Mouse (Mus musculus) frontal cortex, postnatal 36 days (tissue): Measurements from ENCODE around the gene Plcxd1.
"Not testable (repeated sequence)": the region's sequence is repeated elsewhere in the genome, so short reads cannot be mapped to it uniquely, and the experiment has no call there.

ENCODE experiments used
- DNase-seq, 2 experiments: peaks; one replicate each; pipeline ENCODE4 v3.0.0; 2022; ENCODE audit warnings: low spot score in 2 of 2

Gene Plcxd1

DNA sequence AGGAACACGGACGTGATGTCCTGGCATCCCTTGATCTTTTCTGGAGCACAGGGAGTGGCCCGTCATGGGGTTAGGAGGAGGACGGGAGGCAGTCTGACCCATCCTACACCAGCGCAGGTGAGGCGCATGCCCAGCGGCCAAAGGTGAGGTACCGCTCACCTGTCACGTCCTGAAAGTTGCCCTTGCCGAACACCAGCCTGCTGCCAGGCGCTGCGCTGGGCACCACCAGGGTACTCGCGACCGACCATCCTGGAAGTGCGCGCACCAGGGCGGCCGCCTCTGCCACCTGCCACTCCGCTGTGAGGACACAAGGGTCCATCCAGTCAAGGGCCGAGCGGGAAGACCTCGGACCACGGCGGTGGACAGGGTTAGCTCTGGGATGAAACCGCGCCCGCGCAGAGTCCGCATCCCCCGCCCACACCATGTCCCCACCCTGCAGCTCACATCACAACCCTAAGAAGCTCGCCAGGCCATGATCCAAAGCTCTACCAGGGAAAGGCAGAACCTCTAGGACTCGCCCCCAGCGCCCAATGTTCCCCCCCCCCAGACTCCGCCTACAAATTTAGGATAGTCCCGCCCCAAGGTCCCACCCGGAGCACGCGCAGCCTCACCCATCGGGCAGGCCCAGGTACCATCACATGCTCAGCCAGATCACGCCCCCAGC is 7.3 kb downstream of the Plcxd1 start:
- peak in 1 of 2 experiments; percentile 44 for DNase-seq

DNA sequence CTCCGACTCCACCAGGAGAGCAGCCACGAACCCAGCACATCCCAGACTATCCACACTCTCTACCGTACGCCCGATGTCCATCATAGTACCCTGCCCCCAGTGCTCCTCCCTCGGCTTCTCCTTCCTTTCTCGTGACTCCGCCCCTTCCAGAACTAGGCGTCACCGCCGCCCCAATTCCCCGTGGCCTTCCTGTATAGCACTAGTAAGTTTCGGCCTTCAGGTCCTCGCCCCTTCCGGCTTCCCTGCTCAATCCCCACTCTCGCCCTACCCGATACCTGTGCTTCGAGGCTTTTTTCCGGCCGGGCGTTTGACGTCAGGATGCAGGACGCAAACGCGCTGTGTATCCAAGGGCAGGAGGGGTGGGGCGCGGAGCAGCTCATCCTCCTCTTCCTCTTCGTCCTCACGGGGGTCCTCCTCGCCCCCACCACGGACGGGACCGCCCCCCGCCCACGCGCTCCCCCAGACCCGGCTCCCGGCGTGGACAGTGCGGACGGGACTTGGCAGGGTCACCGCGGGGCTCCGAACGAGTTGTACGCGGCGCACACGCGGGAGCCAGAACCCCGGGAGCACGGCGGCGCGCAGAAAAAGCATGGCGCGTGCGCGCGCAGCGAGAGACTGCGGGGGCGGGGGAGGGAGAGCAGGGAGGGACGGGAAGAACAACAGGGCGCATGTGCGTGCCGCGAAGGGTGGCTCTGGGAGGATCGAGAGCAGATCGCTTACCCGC is 8.0 kb downstream of the Plcxd1 start, which contains the start of gene Gtpbp6:
Gene Gtpbp6, minus strand, starts transcription at position 617 of the 724 bp plus-strand sequence.
- DNase-seq = peak; percentile 93 to 94

DNA sequence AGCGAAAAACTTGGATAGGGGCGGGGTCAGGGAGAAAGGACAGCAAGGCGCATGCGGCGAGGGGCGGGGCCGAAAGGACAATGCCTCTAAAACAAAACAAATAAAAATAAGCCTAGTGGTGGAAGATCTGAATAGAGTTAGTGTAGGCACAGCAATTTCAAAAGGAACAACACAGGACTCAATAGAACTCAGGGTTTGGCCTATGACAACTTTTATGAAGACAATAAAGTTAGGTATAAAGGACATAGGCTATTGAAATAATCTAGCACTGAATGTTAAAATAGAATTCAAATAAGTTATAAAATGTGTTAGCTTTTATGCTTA is 8.5 kb downstream of the Plcxd1 start:
- no peak for DNase-seq

DNA sequence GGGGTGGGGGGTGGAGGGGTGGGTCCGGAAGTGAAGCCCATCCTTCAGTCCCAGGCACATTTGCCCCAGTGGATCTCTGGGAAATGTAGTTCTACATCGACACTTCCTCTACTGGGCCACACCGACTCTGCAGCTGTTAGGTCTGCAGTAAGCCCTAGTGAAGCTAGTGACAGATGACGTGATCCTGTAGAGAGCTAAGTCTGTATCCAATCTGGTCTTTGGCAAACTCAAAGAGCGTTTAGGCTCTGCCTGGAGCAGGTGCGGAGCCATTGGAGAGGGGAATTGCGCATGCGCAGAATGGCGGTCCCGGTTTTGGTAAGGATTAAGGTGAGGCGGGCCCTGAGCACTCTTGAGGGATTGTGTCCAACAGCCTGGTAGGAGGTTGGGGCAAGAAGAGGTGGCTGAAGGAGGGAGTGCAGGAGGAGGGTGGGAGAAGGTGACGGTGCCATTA is 10.2 kb downstream of the Plcxd1 start, which contains the start of gene Zfp605:
Gene Zfp605, plus strand, starts transcription at position 102 of the 451 bp plus-strand sequence.
- DNase-seq = peak; percentile 94 to 95

DNA sequence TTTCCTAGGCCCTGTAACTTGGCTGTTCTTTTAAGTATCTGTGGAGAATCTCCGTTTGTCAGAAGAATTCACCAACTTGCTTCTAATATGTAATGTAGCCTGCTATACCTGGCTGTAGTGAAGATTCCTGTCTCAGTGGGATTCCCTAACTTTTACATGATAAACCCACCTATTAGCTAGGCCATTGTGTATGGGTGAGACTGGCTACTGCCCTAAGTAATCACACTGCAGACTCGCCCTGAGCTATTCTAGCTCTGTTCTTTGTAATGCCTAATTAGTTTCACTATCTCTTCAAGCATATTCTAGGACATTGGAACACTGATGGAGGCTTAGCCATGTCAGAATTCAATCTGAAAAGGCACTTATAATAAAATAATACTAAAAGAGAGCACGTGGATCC is 22.6 kb downstream of the Plcxd1 start:
- DNase-seq = not testable (repeated sequence)

DNA sequence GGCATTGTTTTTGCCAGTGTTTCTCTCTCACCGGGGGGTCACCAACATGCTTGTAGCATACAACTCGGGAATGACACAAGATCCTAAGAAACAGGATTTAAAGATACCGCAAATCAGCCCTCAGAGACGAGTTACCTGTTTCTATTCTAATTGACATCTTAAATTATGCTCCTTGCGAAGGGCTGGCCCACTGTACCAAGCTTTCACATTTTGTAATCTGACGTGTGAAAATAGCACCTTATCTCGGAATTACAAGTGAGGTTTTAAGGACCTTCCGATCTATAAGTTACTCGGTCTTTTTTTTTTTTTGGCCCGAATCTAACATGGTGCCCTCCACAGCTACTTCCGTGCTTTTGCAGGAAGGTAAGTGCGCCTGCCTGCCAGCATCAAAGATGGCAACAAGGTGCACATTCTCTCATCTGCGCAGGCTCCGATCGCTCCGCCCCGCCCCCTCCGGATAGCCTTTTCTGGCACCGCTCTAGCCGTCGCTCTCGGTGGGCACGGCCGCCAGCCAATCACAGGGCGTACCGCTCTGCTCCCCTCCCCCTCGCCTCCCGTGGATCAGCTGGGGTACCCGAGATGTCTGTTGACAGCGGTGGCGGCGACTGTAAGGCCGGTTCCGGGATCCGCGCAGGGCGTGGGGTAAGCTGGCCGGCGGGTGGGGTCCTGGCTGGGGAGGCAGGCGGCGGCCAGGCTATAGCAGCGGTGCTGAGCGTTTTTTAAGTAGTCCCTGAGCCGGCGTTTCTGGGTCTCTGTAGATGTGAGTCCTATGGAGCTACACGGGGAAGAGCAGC is 35.7 kb downstream of the Plcxd1 start, which contains the start of gene Chfr:
Gene Chfr, plus strand, starts transcription at position 550 of the 794 bp plus-strand sequence.
- peak; percentile 99 to 100 for DNase-seq

DNA sequence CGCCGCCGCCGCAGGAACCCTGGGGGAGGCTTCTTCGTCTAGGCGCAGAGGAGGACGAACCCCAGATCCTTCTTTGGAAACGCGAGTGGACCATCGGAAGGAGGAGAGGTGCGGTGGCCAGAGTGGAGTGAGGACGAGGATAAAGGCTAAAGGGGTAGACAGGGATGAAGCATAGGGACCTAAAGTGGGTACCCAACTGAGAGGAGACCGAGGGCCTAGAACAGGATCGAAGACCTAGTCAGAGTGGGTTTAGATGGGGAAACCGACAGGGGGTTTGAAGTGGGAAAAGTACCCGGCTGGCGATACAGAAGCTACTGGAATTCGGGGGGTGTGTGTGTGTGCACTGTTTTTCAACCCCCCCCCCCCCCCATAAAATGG is 36.3 kb downstream of the Plcxd1 start:
- DNase-seq = no peak

DNA sequence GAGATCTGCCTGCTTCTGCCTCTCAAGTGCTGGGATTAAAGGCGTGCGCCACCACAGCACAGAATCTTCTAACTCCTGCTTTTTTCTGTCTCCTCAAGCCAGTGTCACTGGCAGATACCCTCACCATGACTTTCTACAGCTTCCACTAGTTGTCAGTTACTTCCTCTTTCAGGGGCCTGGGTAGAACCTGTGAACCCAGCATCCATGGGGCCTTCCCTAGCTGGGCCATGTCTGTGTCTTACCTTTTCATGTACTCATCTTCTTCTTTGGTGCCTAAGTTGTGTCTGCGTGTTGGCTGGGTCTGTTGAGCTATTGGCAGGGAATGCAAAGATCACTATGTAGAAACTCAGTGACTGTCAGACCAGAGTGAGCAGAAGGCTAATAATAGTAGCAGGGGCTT is 38.0 kb downstream of the Plcxd1 start:
- no peak for DNase-seq

DNA sequence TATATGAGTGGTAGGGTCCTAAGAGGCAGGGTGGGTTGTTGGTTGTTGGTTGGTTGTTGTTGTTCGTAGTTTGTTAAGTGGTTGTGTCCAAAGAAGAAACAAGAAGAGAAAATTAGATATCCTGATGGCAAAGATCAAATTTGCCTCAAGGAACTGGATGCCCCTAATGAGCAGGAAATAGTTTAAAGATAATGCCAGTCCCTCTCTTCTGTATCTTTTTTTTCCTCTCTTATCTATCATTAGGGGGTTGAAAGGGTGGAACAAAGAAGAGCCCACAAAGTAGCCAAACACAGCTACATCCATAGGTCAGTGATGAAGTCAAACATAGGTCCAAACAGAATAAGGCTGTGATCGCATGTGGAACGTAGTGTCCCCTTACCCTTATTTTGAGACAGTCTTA is 39.6 kb downstream of the Plcxd1 start:
- DNase-seq = no peak

DNA sequence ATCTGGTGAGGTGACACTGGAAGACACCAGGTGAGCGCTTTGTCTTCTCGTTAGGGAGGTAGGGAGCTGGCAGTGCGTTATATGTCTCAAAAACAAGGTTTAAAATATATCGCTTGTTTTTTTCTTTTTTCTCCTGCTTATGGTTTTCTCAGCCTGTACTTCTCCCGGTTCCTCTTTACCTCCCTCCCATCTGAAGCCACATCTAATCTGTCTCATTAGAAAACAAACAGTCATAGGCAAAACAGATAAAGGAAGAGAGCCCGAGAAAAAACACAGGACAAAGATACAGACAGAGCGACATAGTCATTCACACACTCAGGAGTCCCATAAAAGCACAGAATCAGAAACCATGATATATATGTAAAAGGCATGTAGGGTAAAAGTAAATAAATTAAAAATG is 40.7 kb downstream of the Plcxd1 start:
- DNase-seq = no peak

DNA sequence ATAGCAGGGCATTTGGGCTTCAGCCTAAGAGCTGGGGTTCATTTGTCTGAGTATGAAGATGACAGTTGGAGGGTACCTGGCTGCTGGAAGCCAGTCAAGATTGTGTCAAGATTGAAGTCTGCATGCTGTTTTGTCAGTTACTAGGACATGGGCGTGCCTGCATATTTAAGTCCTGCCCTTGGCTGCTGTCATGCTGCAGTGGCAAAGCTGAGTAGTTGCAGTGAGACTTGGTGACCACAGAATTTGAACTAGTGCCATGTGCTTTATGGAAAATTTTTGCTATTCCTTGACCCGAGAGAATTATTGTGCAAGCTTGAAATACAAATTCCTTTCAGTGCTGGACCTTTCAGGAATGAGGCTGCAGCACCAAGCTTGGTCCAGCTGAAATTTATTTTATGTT is 42.5 kb downstream of the Plcxd1 start:
- no peak for DNase-seq

DNA sequence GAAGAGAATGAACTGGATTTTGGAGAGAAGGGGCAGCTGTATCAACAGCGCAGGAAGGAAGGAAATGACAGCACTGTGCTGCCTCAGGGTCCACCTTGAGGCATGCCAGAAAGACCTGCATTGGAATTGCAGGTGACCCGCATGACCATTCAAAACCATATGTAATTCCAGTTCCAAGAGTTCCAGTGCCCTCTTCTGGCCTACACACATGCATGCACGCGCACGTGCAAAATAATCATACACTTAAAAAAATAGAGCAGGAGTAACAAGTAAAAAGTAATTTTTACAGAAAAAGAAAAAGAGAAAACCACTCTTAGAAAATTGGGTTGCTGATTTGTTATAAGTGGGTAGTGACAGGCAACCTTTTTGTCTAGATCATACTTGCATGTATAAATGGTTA is 43.2 kb downstream of the Plcxd1 start:
- no peak for DNase-seq
